ENCODE assay signal across 8 mouse cellular contexts in genomic region chr10:75121028-75121427, GRCm38 (mm10).
DNase-seq lines count a peak whose midpoint lies in the region; ATAC-seq and TF ChIP-seq lines count a peak whose summit lies in the region.

No protein-coding gene starts in this region.

- peak; percentile 38; the same call in 1 of the 2 replicates for TF ChIP-seq POLR2A in CH12.LX (IDR thresholded peaks at IDR 0.05; ENCODE audit: low read depth, low read length)

- no peaks in the 10 kb centered on the region for H3K27me3 ChIP-seq in CH12.LX (replicated peaks)
- no peaks in the 10 kb centered on the region for H3K27me3 ChIP-seq in forebrain, embryonic 16.5 days (replicated peaks; ENCODE audit: control insufficient read depth, insufficient read depth, low read length)
- H3K27me3 ChIP-seq in hindbrain, embryonic 12.5 days: no peaks in the 10 kb centered on the region

- TF ChIP-seq RAD21 in CH12.LX (IDR thresholded peaks at IDR 0.05; ENCODE audit: low read depth, low read length): no peak; the same call in 1 of the 2 replicates

- peak overlapping the region; percentile 81 for H3K27ac ChIP-seq in CH12.LX (ENCODE audit: insufficient read depth, low read depth)
- H3K27ac ChIP-seq in forebrain, embryonic 16.5 days (ENCODE audit: low read length): no peak overlapping the region
- no peak overlapping the region for H3K27ac ChIP-seq in hindbrain, embryonic 12.5 days

- in situ Hi-C loops in CH12.LX (cut with MboI; ENCODE audit: low pct_ligation_motif_present, low pct_unique_long_range_greater_than_20kb, low sequenced_read_pairs): no loop called here

- DNase-seq in CH12.LX (ENCODE audit: extremely low read depth): peak; percentile 97
- DNase-seq in adrenal gland, adult (ENCODE audit: inconsistent age in 2 of 2, low spot score in 1 of 2): peak; percentile 91 to 96
- DNase-seq in layer of hippocampus, postnatal 36 days: peak; percentile 62 to 63
- DNase-seq in natural killer cell, adult 2 months (ENCODE audit: low spot score in 2 of 2): peak; percentile 29 to 40
- DNase-seq in thymus, adult 18-20 months: no peak

- H3K4me1 ChIP-seq in CH12.LX (ENCODE audit: control insufficient read depth in 1 of 2, insufficient read depth in 2 of 2): peaks cover 48 to 99% of the 10 kb centered on the region in 2 experiments
- H3K4me1 ChIP-seq in forebrain, embryonic 16.5 days (replicated peaks; ENCODE audit: control insufficient read depth, insufficient read depth, low read length): peaks cover 12% of the 10 kb centered on the region
- peaks cover 17% of the 10 kb centered on the region for H3K4me1 ChIP-seq in hindbrain, embryonic 12.5 days

- TF ChIP-seq CTCF in CH12.LX (conservative IDR thresholded peaks at IDR 0.05 in 1 of 2, IDR thresholded peaks at IDR 0.05 in 1 of 2; ENCODE audit: low read depth in 2 of 2, low read length in 2 of 2): no peak

- H3K79me2 ChIP-seq in CH12.LX (replicated peaks; ENCODE audit: control insufficient read depth, extremely low read depth, insufficient read depth, poor library complexity, severe bottlenecking): no peaks in the 10 kb centered on the region

- H3K4me2 ChIP-seq in CH12.LX (ENCODE audit: insufficient read depth, low read depth, poor library complexity, severe bottlenecking): peak overlapping the region; percentile 68
- H3K4me2 ChIP-seq in forebrain, embryonic 16.5 days (ENCODE audit: low read length): no peak overlapping the region
- H3K4me2 ChIP-seq in hindbrain, embryonic 12.5 days (replicated peaks): no peak overlapping the region

- H3K4me3 ChIP-seq in CH12.LX (replicated peaks in 1 of 3; ENCODE audit: low read depth in 2 of 3, low read length in 2 of 3, poor library complexity in 1 of 3): no peak overlapping the region
- H3K4me3 ChIP-seq in forebrain, embryonic 16.5 days (replicated peaks; ENCODE audit: low read length): no peak overlapping the region
- H3K4me3 ChIP-seq in hindbrain, embryonic 12.5 days: no peak overlapping the region

- 58% methylated on average over 5 of the region's 5 CpGs for WGBS in forebrain, embryonic 16.5 days
- WGBS in hindbrain, embryonic 12.5 days: 64% methylated on average over 5 of the region's 5 CpGs

- H3K36me3 ChIP-seq in CH12.LX (replicated peaks in 1 of 2; ENCODE audit: control insufficient read depth in 1 of 2, insufficient read depth in 1 of 2, low read length in 1 of 2): peaks cover 7 to 39% of the 10 kb centered on the region in 2 experiments
- H3K36me3 ChIP-seq in forebrain, embryonic 16.5 days (ENCODE audit: control insufficient read depth, insufficient read depth): peaks cover 8% of the 10 kb centered on the region; the same call in 1 of the 2 replicates
- peaks cover 10% of the 10 kb centered on the region for H3K36me3 ChIP-seq in hindbrain, embryonic 12.5 days

- H3K9me3 ChIP-seq in CH12.LX (replicated peaks; ENCODE audit: low read length): no peaks in the 10 kb centered on the region
- H3K9me3 ChIP-seq in forebrain, embryonic 16.5 days (ENCODE audit: control insufficient read depth, low read length): no peaks in the 10 kb centered on the region
- H3K9me3 ChIP-seq in hindbrain, embryonic 12.5 days (replicated peaks): no peaks in the 10 kb centered on the region

- H3K9ac ChIP-seq in CH12.LX (ENCODE audit: insufficient read depth, low read depth): peak overlapping the region; percentile 31; the same call in 1 of the 2 replicates
- no peak overlapping the region for H3K9ac ChIP-seq in forebrain, embryonic 16.5 days (replicated peaks; ENCODE audit: low read depth, low read length)
- no peak overlapping the region for H3K9ac ChIP-seq in hindbrain, embryonic 12.5 days

- peak; percentile 72 for ATAC-seq in forebrain, embryonic 16.5 days
- ATAC-seq in hindbrain, embryonic 12.5 days (ENCODE audit: low FRiP score): peak; percentile 41; the same call in 1 of the 2 replicates
- no peak for ATAC-seq in activated CD4-positive, CD25-positive, alpha-beta regulatory T cell, adult 4 months

- peak; percentile 82 for TF ChIP-seq EP300 in CH12.LX (IDR thresholded peaks at IDR 0.05; ENCODE audit: low read length)

- dilution Hi-C loops in CH12.LX (cut with MboI; ENCODE audit: extremely low pct_ligation_motif_present, extremely low pct_unique_long_range_greater_than_20kb, low sequenced_read_pairs): no loop called here

TF ChIP-seq in CH12.LX, 34 proteins besides CTCF, POLR2A, EP300 and RAD21:
- TF ChIP-seq SMC3 (IDR thresholded peaks at IDR 0.05; ENCODE audit: low read depth, low read length) (no peak; the same call in 1 of the 2 replicates), ELF1 (IDR thresholded peaks at IDR 0.05; ENCODE audit: low read depth, low read length) (no peak; the same call in 1 of the 2 replicates), TCF12 (IDR thresholded peaks at IDR 0.05; ENCODE audit: low read depth, low read length) (peak; percentile 92), NRF1 (IDR thresholded peaks at IDR 0.05; ENCODE audit: low read depth, low read length) (no peak), SIN3A (IDR thresholded peaks at IDR 0.05; ENCODE audit: low read length) (peak; percentile 72; the same call in 1 of the 2 replicates), MAFK (IDR thresholded peaks at IDR 0.05; ENCODE audit: insufficient replicate concordance, low read length) (no peak), NELFE (IDR thresholded peaks at IDR 0.05; ENCODE audit: low read depth, low read length) (no peak), HCFC1 (IDR thresholded peaks at IDR 0.05; ENCODE audit: low read depth, low read length) (no peak; the same call in 1 of the 2 replicates), CHD2 (IDR thresholded peaks at IDR 0.05; ENCODE audit: low read length) (no peak), MEF2A (IDR thresholded peaks at IDR 0.05; ENCODE audit: borderline replicate concordance, low read depth, low read length) (peak; percentile 65; the same call in 1 of the 2 replicates), UBTF (IDR thresholded peaks at IDR 0.05; ENCODE audit: low read depth, low read length) (no peak), KAT2A (IDR thresholded peaks at IDR 0.05; ENCODE audit: insufficient replicate concordance, low read length) (no peak), JUND (conservative IDR thresholded peaks at IDR 0.05; ENCODE audit: low read depth, low read length) (peak; percentile 91), MAZ (IDR thresholded peaks at IDR 0.05; ENCODE audit: low read depth, low read length) (no peak), ZNF384 (IDR thresholded peaks at IDR 0.05; ENCODE audit: low read depth, low read length) (no peak), JUN (IDR thresholded peaks at IDR 0.05; ENCODE audit: insufficient read depth, low read depth, low read length) (peak; percentile 97), POLR2AphosphoS2 (IDR thresholded peaks at IDR 0.05; ENCODE audit: low read depth, low read length) (no peak), BHLHE40 (IDR thresholded peaks at IDR 0.05; ENCODE audit: low read depth, low read length) (peak; percentile 73), RCOR1 (conservative IDR thresholded peaks at IDR 0.05; ENCODE audit: low read depth, low read length) (no peak), ETS1 (conservative IDR thresholded peaks at IDR 0.05; ENCODE audit: low read depth, low read length) (peak; percentile 99), TBP (conservative IDR thresholded peaks at IDR 0.05; ENCODE audit: low read depth, low read length) (0 out of 2 replicates have a peak, but pooled peaks have one; percentile 28), ZMIZ1 (IDR thresholded peaks at IDR 0.05; ENCODE audit: low read depth, low read length) (no peak), MAX (IDR thresholded peaks at IDR 0.05; ENCODE audit: low read length) (no peak), PAX5 (IDR thresholded peaks at IDR 0.05; ENCODE audit: low read length) (no peak), USF2 (conservative IDR thresholded peaks at IDR 0.05; ENCODE audit: low read depth, low read length) (no peak), CHD1 (IDR thresholded peaks at IDR 0.05; ENCODE audit: low read depth, low read length) (no peak), IRF4 (IDR thresholded peaks at IDR 0.05; ENCODE audit: low read depth, low read length) (peak; percentile 93), ZKSCAN1 (IDR thresholded peaks at IDR 0.05; ENCODE audit: borderline replicate concordance, low read depth, low read length) (no peak), USF1 (IDR thresholded peaks at IDR 0.05; ENCODE audit: low read depth, low read length) (no peak), MYC (IDR thresholded peaks at IDR 0.05; ENCODE audit: low read depth, low read length) (no peak; the same call in 1 of the 2 replicates)
TF ChIP-seq in CH12.LX: peak in this region for 9.

Comparison
In these comparisons a context has a peak if more than half of its experiments do, and no peak if none do; other contexts are left out.
1. DNase-seq: peak in CH12.LX (single experiment), adrenal gland, adult (2 of 2), layer of hippocampus, postnatal 36 days (2 of 2) and natural killer cell, adult 2 months (2 of 2); none in thymus, adult 18-20 months (0 of 2).